Mouse (Mus musculus) bone marrow, adult 2 months (tissue): ENCODE results near the gene Adgrl3.

ENCODE experiments used
- CTCF ChIP-seq: fragments of 200-500 bp; IDR thresholded peaks from 2 replicates; pipeline ENCODE4 v1.5.1; 2011; ENCODE audit warnings: low read length, control low read depth; ENCODE audit not compliant: control insufficient read depth, insufficient read depth
- POLR2A ChIP-seq: fragments of 200-500 bp; IDR thresholded peaks from 2 replicates; pipeline ENCODE4 v1.6.1; 2011; ENCODE audit warnings: low read depth, mild to moderate bottlenecking, control low read depth, low read length, borderline replicate concordance; ENCODE audit not compliant: control insufficient read depth

- TF ChIP-seq CTCF (no peak), POLR2A (no peak)
Measured at GRCm38 (mm10) chr5:81674275-81674974, 654.5 kb downstream of the Adgrl3 start.
